Mouse (Mus musculus): ENCODE measurements around the gene Hoxc8. TPM values are rescaled to one million over a fixed set of nuclear protein-coding genes. Genes with fewer than 3 reads are reported as not detected.

Hoxc8 gene
- total RNA-seq (2023; ENCODE audit: inconsistent age) = not detected in 4 replicates

DNA sequence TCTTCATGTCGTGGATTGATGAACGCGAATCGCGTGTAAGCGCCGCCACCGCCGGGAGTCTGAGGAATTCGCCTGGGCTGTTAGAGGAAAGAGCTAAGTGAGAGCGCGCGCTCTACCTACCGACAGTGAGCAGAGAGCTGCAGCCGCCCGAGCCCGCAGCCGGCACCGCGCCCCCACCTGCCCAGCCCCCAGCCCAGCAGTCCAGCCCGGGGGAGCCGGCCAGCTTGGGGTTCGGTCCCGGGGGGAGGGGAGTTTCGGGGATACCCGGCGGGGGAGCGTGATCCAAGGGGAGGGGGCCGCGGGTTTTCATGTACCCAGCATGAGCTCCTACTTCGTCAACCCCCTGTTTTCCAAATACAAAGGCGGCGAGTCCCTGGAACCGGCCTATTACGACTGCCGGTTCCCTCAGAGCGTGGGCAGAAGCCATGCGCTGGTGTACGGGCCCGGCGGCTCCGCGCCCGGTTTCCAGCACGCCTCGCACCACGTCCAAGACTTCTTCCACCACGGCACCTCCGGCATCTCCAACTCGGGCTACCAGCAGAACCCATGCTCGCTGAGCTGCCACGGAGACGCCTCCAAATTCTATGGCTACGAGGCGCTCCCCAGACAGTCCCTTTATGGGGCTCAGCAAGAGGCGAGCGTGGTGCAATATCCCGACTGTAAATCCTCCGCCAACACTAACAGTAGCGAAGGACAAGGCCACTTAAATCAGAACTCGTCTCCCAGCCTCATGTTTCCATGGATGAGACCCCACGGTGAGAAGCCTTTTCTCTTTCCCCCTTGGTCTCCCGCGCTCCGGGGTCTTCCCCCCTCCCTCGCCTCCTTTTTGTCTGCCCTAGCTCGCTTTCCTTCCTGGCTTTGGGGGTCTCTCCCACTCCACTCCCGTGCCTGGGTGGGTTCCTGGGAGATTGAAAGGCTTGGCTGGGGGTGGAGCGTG is at the start of gene Hoxc8:
Gene Hoxc8, plus strand, starts transcription at position 147 of the 937 bp plus-strand sequence.

GRCm38 (mm10) chr15:102954192-102955006 is 36.0 kb upstream of the Hoxc8 start, which contains the start of gene Hoxc11:
TSS of gene Hoxc11 (plus strand) at chr15:102954427.

GRCm38 (mm10) chr15:102966776-102967311 is 23.6 kb upstream of the Hoxc8 start, which contains the start of gene Hoxc10:
TSS of gene Hoxc10 (plus strand) at chr15:102966796.

DNA sequence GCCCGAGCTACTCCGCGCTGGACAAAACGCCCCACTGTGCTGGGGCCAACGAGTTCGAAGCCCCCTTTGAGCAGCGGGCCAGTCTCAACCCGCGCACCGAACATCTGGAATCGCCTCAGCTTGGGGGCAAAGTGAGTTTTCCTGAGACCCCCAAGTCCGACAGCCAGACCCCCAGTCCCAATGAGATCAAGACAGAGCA is 23.2 kb upstream of the Hoxc8 start, which contains the start of gene Hoxc5:
Gene Hoxc5, plus strand, starts transcription at position 132 of the 199 bp plus-strand sequence.

GRCm38 (mm10) chr15:102976171-102976570 is 14.2 kb upstream of the Hoxc8 start, which contains the start of gene Hoxc9:
TSS of gene Hoxc9 (plus strand) at chr15:102976439.

DNA sequence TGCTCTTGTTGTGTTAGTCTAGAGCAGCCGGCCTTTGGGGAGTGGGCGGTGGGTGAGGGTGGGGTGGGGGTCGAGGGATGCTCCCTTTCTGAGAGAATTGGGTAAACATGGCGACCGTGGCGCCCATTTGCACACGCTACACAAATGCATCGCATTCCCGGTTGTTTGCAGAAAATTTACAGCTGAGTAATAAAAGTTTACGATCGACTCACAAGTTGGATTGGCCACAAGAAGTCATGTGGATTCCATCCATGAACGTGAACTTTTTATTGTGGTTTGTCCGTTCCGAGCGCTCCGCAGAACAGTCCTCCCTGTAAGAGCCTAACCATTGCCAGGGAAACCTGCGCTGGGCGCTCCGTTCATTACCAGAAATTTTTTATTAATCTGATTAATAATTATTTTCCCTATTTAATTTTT is 7.5 kb downstream of the Hoxc8 start, which contains the start of gene Hoxc6:
Gene Hoxc6, plus strand, starts transcription at position 319 of the 417 bp plus-strand sequence.

GRCm38 (mm10) chr15:103018636-103019035 is 28.2 kb downstream of the Hoxc8 start, which contains the start of gene Hoxc4:
TSS of gene Hoxc4 (plus strand) at chr15:103018934.

Other genes starting within 250 kb of the Hoxc8 start
- not detected in 4 replicates for gene Hoxc13, start 69.5 kb upstream of the Hoxc8 start, total RNA-seq (2023; ENCODE audit: inconsistent age)
- gene Hoxc12, start 53.9 kb upstream of the Hoxc8 start, total RNA-seq (2023; ENCODE audit: inconsistent age) = not detected in 4 replicates
- not detected in 4 replicates for gene Hoxc11, start 36.2 kb upstream of the Hoxc8 start, total RNA-seq (2023; ENCODE audit: inconsistent age)
- gene Hoxc10, start 23.8 kb upstream of the Hoxc8 start, total RNA-seq (2023; ENCODE audit: inconsistent age) = not detected in 4 replicates
- gene Hoxc5, start 23.2 kb upstream of the Hoxc8 start, total RNA-seq (2023; ENCODE audit: inconsistent age) = not detected in 4 replicates
- gene Hoxc9, start 14.2 kb upstream of the Hoxc8 start, total RNA-seq (2023; ENCODE audit: inconsistent age) = not detected in 4 replicates
- not detected in 4 replicates for gene Hoxc6, start 7.7 kb downstream of the Hoxc8 start, total RNA-seq (2023; ENCODE audit: inconsistent age)
- gene Hoxc4, start 28.3 kb downstream of the Hoxc8 start, total RNA-seq (2023; ENCODE audit: inconsistent age) = not detected in 4 replicates
- gene Smug1, start 176.5 kb downstream of the Hoxc8 start, total RNA-seq (2023; ENCODE audit: inconsistent age) = 5.0 to 10.4 TPM (median 8.6 TPM) in 4 replicates
- gene Cbx5, start 249.2 kb downstream of the Hoxc8 start, total RNA-seq (2023; ENCODE audit: inconsistent age) = 32.2 to 37.3 TPM (median 34.5 TPM) in 4 replicates
- 555 to 631 TPM (median 609 TPM) in 4 replicates for gene Hnrnpa1, start 249.8 kb downstream of the Hoxc8 start, total RNA-seq (2023; ENCODE audit: inconsistent age)

All from B cell, adult (primary cell).